Mouse (Mus musculus) neutrophil, adult 5-6 weeks (primary cell): ENCODE measurements around the gene Pla2g12b. TPM values are rescaled to one million over a fixed set of nuclear protein-coding genes. Genes with fewer than 3 reads are reported as not detected.

ENCODE experiments used
- ATAC-seq: fragments of 151-379, 151-347 bp; 2 replicates; pipeline ENCODE4 v1.8.0; 2017; ENCODE audit warnings: mild to moderate bottlenecking, moderate TSS enrichment; ENCODE audit not compliant: insufficient number of reproducible peaks, poor library complexity, low FRiP score, severe bottlenecking; ENCODE audit errors: extremely low read depth
- total RNA-seq: library from RNA; stranded (forward); fragments of 200-1000 nt; gene quantifications from 2 replicates; pipeline ENCODE4 v1.2.3, GENCODE M21; 2017

Pla2g12b gene
- total RNA-seq, 1 experiment from 2014 or later: not detected

GRCm38 (mm10) chr10:59403793-59404149 is 311 bp downstream of the Pla2g12b start:
- no peak for ATAC-seq

GRCm38 (mm10) chr10:59408499-59408898 is 5.0 kb downstream of the Pla2g12b start:
- no peak for ATAC-seq

- no peak for ATAC-seq
Observed at GRCm38 (mm10) chr10:59410264-59410663, 6.8 kb downstream of the Pla2g12b start.

- ATAC-seq: no peak
Observed at GRCm38 (mm10) chr10:59413711-59414110, 10.3 kb downstream of the Pla2g12b start.

- no peak for ATAC-seq
Observed at GRCm38 (mm10) chr10:59416623-59417022, 13.2 kb downstream of the Pla2g12b start.

- ATAC-seq: no peak
Observed at GRCm38 (mm10) chr10:59419516-59419915, 16.1 kb downstream of the Pla2g12b start.

GRCm38 (mm10) chr10:59424453-59424852 is 21.0 kb downstream of the Pla2g12b start:
- no peak for ATAC-seq

GRCm38 (mm10) chr10:59425369-59425768 is 21.9 kb downstream of the Pla2g12b start:
- ATAC-seq: no peak

GRCm38 (mm10) chr10:59426371-59426770 is 22.9 kb downstream of the Pla2g12b start:
- no peak for ATAC-seq

- no peak for ATAC-seq
Observed at GRCm38 (mm10) chr10:59429448-59430135, 26.1 kb downstream of the Pla2g12b start.

GRCm38 (mm10) chr10:59430701-59431218 is 27.3 kb downstream of the Pla2g12b start:
- no peak for ATAC-seq

- ATAC-seq: no peak
Observed at GRCm38 (mm10) chr10:59435746-59436145, 32.3 kb downstream of the Pla2g12b start.

GRCm38 (mm10) chr10:59438651-59439050 is 35.2 kb downstream of the Pla2g12b start:
- ATAC-seq: no peak

- no peak for ATAC-seq
Observed at GRCm38 (mm10) chr10:59439508-59439931, 36.1 kb downstream of the Pla2g12b start.

GRCm38 (mm10) chr10:59440177-59440576 is 36.7 kb downstream of the Pla2g12b start:
- ATAC-seq: no peak

- ATAC-seq: no peak
Observed at GRCm38 (mm10) chr10:59441735-59442134, 38.3 kb downstream of the Pla2g12b start, which contains the start of gene Oit3. TSS of gene Oit3 (minus strand) at chr10:59441778.

- no peak for ATAC-seq
Observed at GRCm38 (mm10) chr10:59443212-59443611, 39.8 kb downstream of the Pla2g12b start.

GRCm38 (mm10) chr10:59444106-59444505 is 40.6 kb downstream of the Pla2g12b start:
- ATAC-seq: no peak

- ATAC-seq: no peak
Observed at GRCm38 (mm10) chr10:59444635-59445034, 41.2 kb downstream of the Pla2g12b start.

GRCm38 (mm10) chr10:59446911-59447437 is 43.5 kb downstream of the Pla2g12b start:
- ATAC-seq: no peak
